In genomic region chr17:73277770-73278169, GRCm38 (mm10) we compare ENCODE assay signal across 13 mouse cellular contexts.
DNase-seq lines count a peak whose midpoint lies in the region; ATAC-seq and TF ChIP-seq lines count a peak whose summit lies in the region.
"Had no signal": no experiment of that assay in that cellular context is flagged by ENCODE, and none has a peak within 500 bp of the region (broad histone marks: within the 10 kb centered on the region; RNA-seq: fewer than 3 reads in every experiment).

No protein-coding gene starts in this region.

- peak; percentile 34; the same call in 1 of the 2 replicates for TF ChIP-seq CTCF in kidney, adult 2 months (conservative IDR thresholded peaks at IDR 0.05; ENCODE audit: insufficient read depth, insufficient read length, low read depth, low read length)
- TF ChIP-seq CTCF in midbrain, postnatal 0 days (IDR thresholded peaks at IDR 0.05), result peak; percentile 36
- peak; percentile 35 for TF ChIP-seq CTCF in Patski (IDR thresholded peaks at IDR 0.05)
- peak; percentile 54 for TF ChIP-seq CTCF in stomach, postnatal 0 days (IDR thresholded peaks at IDR 0.05; ENCODE audit: low read depth)

- ATAC-seq in kidney, embryonic 16.5 days (ENCODE audit: low FRiP score, low TSS enrichment), result no peak
- no peak for ATAC-seq in midbrain, postnatal 0 days (ENCODE audit: low FRiP score)
- ATAC-seq in midbrain, embryonic 15.5 days (replicated peaks), result no peak
- no peak for ATAC-seq in Patski
- no peak for ATAC-seq in stomach, postnatal 0 days (ENCODE audit: low FRiP score, low TSS enrichment)

- H3K9me3 ChIP-seq in kidney, embryonic 16.5 days (ENCODE audit: low read length), result no peaks in the 10 kb centered on the region
- no peaks in the 10 kb centered on the region for H3K9me3 ChIP-seq in midbrain, postnatal 0 days (ENCODE audit: low read length)
- H3K9me3 ChIP-seq in midbrain, embryonic 15.5 days, result no peaks in the 10 kb centered on the region
- no peaks in the 10 kb centered on the region for H3K9me3 ChIP-seq in stomach, postnatal 0 days (ENCODE audit: control insufficient read depth, low read length)
- H3K9me3 ChIP-seq: heart, embryonic 15.5 days; hindbrain, embryonic 15.5 days; midbrain, embryonic 12.5 days had no signal

- POLR2A ChIA-PET in Patski (lab: Charles Lee), result no interaction called here

- in situ Hi-C loops in Patski (cut with MboI; ENCODE audit: low pct_unique_long_range_greater_than_20kb), result no loop called here

- no peak overlapping the region for H3K4me3 ChIP-seq in kidney, adult 2 months (ENCODE audit: insufficient read depth, low read depth, low read length)
- H3K4me3 ChIP-seq in kidney, embryonic 16.5 days (ENCODE audit: low read length), result no peak overlapping the region
- H3K4me3 ChIP-seq in midbrain, postnatal 0 days (ENCODE audit: low read depth, low read length), result no peak overlapping the region
- H3K4me3 ChIP-seq in midbrain, embryonic 15.5 days, result no peak overlapping the region
- H3K4me3 ChIP-seq in stomach, postnatal 0 days (ENCODE audit: low read depth, low read length), result no peak overlapping the region
- H3K4me3 ChIP-seq: heart, embryonic 15.5 days; hindbrain, embryonic 15.5 days; midbrain, embryonic 12.5 days had no signal

- WGBS in kidney, adult 2 months, result 95% methylated on average over 4 of the region's 4 CpGs
- WGBS in kidney, embryonic 16.5 days, result 91% methylated on average over 4 of the region's 4 CpGs
- 93% methylated on average over 4 of the region's 4 CpGs for WGBS in midbrain, postnatal 0 days
- WGBS in midbrain, embryonic 15.5 days, result 89% methylated on average over 4 of the region's 4 CpGs
- WGBS in stomach, postnatal 0 days, result 90% methylated on average over 4 of the region's 4 CpGs

- no peak overlapping the region for H3K27ac ChIP-seq in kidney, adult 2 months (ENCODE audit: insufficient read depth, low read depth, low read length)
- no peak overlapping the region for H3K27ac ChIP-seq in kidney, embryonic 16.5 days (ENCODE audit: low read length)
- no peak overlapping the region for H3K27ac ChIP-seq in midbrain, postnatal 0 days (ENCODE audit: low read depth, low read length)
- H3K27ac ChIP-seq in midbrain, embryonic 15.5 days, result no peak overlapping the region
- no peak overlapping the region for H3K27ac ChIP-seq in stomach, postnatal 0 days (replicated peaks)
- H3K27ac ChIP-seq: heart, embryonic 15.5 days; hindbrain, embryonic 15.5 days; midbrain, embryonic 12.5 days had no signal

- H3K4me2 ChIP-seq in kidney, embryonic 16.5 days (replicated peaks; ENCODE audit: low read depth, low read length), result no peak overlapping the region
- H3K4me2 ChIP-seq in midbrain, postnatal 0 days (ENCODE audit: low read depth, low read length, poor library complexity, severe bottlenecking), result no peak overlapping the region
- no peak overlapping the region for H3K4me2 ChIP-seq in midbrain, embryonic 15.5 days
- H3K4me2 ChIP-seq in stomach, postnatal 0 days (replicated peaks; ENCODE audit: low read depth), result no peak overlapping the region
- H3K4me2 ChIP-seq: heart, embryonic 15.5 days; hindbrain, embryonic 15.5 days; midbrain, embryonic 12.5 days had no signal

- H3K9ac ChIP-seq in kidney, embryonic 16.5 days (replicated peaks; ENCODE audit: low read length), result no peak overlapping the region
- H3K9ac ChIP-seq in midbrain, postnatal 0 days (replicated peaks; ENCODE audit: low read length, poor library complexity, severe bottlenecking), result no peak overlapping the region
- no peak overlapping the region for H3K9ac ChIP-seq in midbrain, embryonic 15.5 days
- H3K9ac ChIP-seq in stomach, postnatal 0 days (ENCODE audit: low read length), result no peak overlapping the region
- H3K9ac ChIP-seq: heart, embryonic 15.5 days; hindbrain, embryonic 15.5 days; midbrain, embryonic 12.5 days had no signal

- H3K4me1 ChIP-seq in kidney, adult 2 months (ENCODE audit: control insufficient read depth, insufficient read depth, low read length), result no peaks in the 10 kb centered on the region
- H3K4me1 ChIP-seq in kidney, embryonic 16.5 days (ENCODE audit: insufficient read depth, low read length), result no peaks in the 10 kb centered on the region
- no peaks in the 10 kb centered on the region for H3K4me1 ChIP-seq in midbrain, postnatal 0 days (ENCODE audit: insufficient read depth, low read length)
- no peaks in the 10 kb centered on the region for H3K4me1 ChIP-seq in midbrain, embryonic 15.5 days
- no peaks in the 10 kb centered on the region for H3K4me1 ChIP-seq in stomach, postnatal 0 days (replicated peaks; ENCODE audit: control insufficient read depth, insufficient read depth)
- H3K4me1 ChIP-seq: heart, embryonic 15.5 days; hindbrain, embryonic 15.5 days; midbrain, embryonic 12.5 days had no signal

- DNase-seq in kidney, adult 2 months, result no peak
- no peak for DNase-seq in midbrain, postnatal 0 days (ENCODE audit: low spot score)
- no peak for DNase-seq in Patski (ENCODE audit: low read depth, low spot score)
- DNase-seq in stomach, postnatal 0 days (ENCODE audit: low spot score), result no peak
- no peak for DNase-seq in gastrocnemius, postnatal 25 days
- DNase-seq: cerebellum, adult 8-10 months; layer of hippocampus, adult 9-11 months; thymus, postnatal 25 days had no signal

- no peaks in the 10 kb centered on the region for H3K36me3 ChIP-seq in kidney, adult 2 months (ENCODE audit: control insufficient read depth, insufficient read depth, low read length)
- H3K36me3 ChIP-seq in kidney, embryonic 16.5 days (ENCODE audit: insufficient read depth, low read length), result no peaks in the 10 kb centered on the region
- H3K36me3 ChIP-seq in midbrain, postnatal 0 days (ENCODE audit: insufficient read depth, low read length), result no peaks in the 10 kb centered on the region
- H3K36me3 ChIP-seq in midbrain, embryonic 15.5 days (replicated peaks), result no peaks in the 10 kb centered on the region
- H3K36me3 ChIP-seq in stomach, postnatal 0 days (ENCODE audit: control insufficient read depth, insufficient read depth, low read length), result no peaks in the 10 kb centered on the region
- H3K36me3 ChIP-seq: heart, embryonic 15.5 days; hindbrain, embryonic 15.5 days; midbrain, embryonic 12.5 days had no signal

- no peaks in the 10 kb centered on the region for H3K27me3 ChIP-seq in kidney, adult 2 months (replicated peaks; ENCODE audit: control insufficient read depth, insufficient read depth, low read length)
- 0 out of 2 replicates have a peak, but pooled peaks cover 3% of the 10 kb centered on the region for H3K27me3 ChIP-seq in kidney, embryonic 16.5 days (ENCODE audit: insufficient read depth, low read length)
- H3K27me3 ChIP-seq in midbrain, postnatal 0 days (ENCODE audit: insufficient read depth, low read length), result no peaks in the 10 kb centered on the region
- no peaks in the 10 kb centered on the region for H3K27me3 ChIP-seq in midbrain, embryonic 15.5 days (replicated peaks)
- H3K27me3 ChIP-seq in Patski, result no peaks in the 10 kb centered on the region
- H3K27me3 ChIP-seq in stomach, postnatal 0 days (ENCODE audit: control insufficient read depth, insufficient read depth, low read length), result no peaks in the 10 kb centered on the region
- H3K27me3 ChIP-seq: heart, embryonic 15.5 days; hindbrain, embryonic 15.5 days; midbrain, embryonic 12.5 days had no signal

- CTCF ChIA-PET in Patski (lab: Charles Lee), result no interaction called here

- no peak for TF ChIP-seq EP300 in stomach, postnatal 0 days (optimal IDR thresholded peaks at IDR 0.05)

- TF ChIP-seq POLR2A in kidney, adult 2 months (IDR thresholded peaks at IDR 0.05; ENCODE audit: low read depth, low read length), result no peak
